Mouse (Mus musculus) Patski (cell line): ENCODE results near the gene Mga. TPM values are rescaled to one million over a fixed set of nuclear protein-coding genes. Genes with fewer than 3 reads are reported as not detected.

ENCODE experiments used
- ATAC-seq: fragments of 100-300 bp; one replicate; pipeline ENCODE4 v1.8.0; 2021
- CTCF ChIA-PET: fragments of 350-600 bp; sonication (Branson Sonifier 250); formaldehyde crosslinking; loops from one replicate; lab custom pipeline; 2022; ENCODE audit warnings: inconsistent platforms; lab: Charles Lee
- POLR2A ChIA-PET: fragments of 350-600 bp; sonication (Branson Sonifier 250); formaldehyde crosslinking; loops from one replicate; lab custom pipeline; 2022; ENCODE audit warnings: antibody characterized with exemption, inconsistent platforms; lab: Charles Lee
- DNase-seq: peaks from one replicate; pipeline ENCODE4 v3.0.0-alpha.2; 2011; ENCODE audit warnings: low read depth, low spot score
- H3K27me3 ChIP-seq: fragments of 371-371 bp; one replicate; pipeline ENCODE4 v1.5.1; 2021
- CTCF ChIP-seq: fragments of 100-300 bp; IDR thresholded peaks from one replicate; pipeline ENCODE4 v1.5.1; 2021
- in situ Hi-C: fragments of 300-500 bp; cut with MboI; formaldehyde crosslinking; loops from 3 replicates; pipeline ENCODE4 v1.11.1; 2018; ENCODE audit warnings: low pct_unique_long_range_greater_than_20kb, mixed read lengths
- polyA plus RNA-seq: library from polyadenylated mRNA; unstranded; gene quantifications from one replicate; pipeline ENCODE4 v1.2.3, GENCODE M21; 2021

Gene Mga
- polyA plus RNA-seq, 1 experiment from 2014 or later = 17.8 TPM

DNA sequence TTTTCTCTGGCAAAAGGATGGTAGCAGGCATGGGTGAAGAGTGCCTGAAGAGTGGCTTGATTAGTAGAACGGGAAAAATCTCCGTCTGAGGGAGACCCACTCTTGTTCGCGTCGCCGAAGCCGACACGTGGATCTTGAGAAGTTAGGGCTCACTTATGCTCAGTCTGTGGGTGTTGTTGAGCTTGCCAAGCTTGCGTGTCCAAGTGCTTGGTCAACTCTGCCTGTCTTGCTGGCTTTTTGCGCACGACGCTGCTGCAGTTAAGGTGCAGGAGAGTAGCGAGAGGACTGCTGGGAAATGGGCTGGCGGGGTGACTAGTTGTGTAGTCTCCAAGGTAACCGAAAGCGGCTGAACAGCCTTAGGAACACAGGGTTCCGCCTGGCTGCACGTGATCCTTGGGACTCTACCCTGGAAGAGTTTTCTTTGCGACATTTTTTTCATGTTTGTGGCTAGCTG is 1.1 kb downstream of the Mga start:
- POLR2A ChIA-PET = interaction anchor here (0.7 kb wide), 1 partner anchor 15 kb away, joined by 3 read pairs; no protein-coding TSS in a partner anchor
- peak; percentile 82 for ATAC-seq
- in situ Hi-C loops = no loop called here

GRCm38 (mm10) chr2:119916007-119916406 is 19.0 kb downstream of the Mga start:
- ChIA-PET CTCF (no interaction called here), POLR2A (no interaction called here)

More for the DNA sequence above, 1.1 kb downstream of the Mga start:
- TF ChIP-seq CTCF = no peak
- CTCF ChIA-PET = no interaction called here
- DNase-seq = peak; percentile 66
- no peaks in the 10 kb centered on the region for H3K27me3 ChIP-seq

DNA sequence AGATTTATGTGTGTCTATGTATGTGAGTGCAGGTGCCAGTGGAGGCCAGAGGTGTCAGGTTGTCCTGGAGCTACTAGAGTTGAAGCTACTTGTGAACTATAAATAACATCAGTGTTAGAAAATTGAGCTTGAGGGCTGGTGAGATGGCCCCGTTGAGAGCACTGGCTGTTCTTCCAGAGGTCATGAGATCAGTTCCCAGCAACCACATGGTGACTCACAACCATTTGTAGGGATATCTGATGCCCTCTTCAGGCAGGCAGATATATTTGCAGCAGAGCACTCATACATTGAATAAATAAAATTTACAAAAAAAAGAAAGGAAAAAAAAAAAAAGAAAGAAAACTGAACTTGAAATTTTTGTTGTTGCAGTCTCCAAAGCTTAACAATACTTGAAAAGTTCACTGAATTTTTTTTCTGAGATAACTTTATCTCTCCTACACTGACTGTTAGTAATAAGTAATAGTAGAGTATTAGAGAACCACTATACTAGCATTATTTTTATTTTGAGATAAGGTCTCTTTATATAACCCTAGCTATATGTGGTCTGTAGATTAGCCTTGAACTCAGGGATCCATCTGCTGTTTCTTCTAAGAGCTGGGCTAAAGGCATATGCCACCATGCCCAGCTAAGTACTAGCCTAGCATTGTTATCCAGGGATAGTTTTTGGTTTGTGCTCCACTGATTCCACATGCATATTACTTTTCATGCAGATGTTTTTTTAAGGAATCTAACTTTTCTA is 20.8 kb downstream of the Mga start:
- peak; percentile 34 for TF ChIP-seq CTCF
- DNase-seq (no peak), ATAC-seq (no peak)
- in situ Hi-C loops = no loop called here
- CTCF ChIA-PET = interaction anchor here (1.1 to 2.1 kb wide), 3 partner anchors 9 to 117 kb away, joined by 3 to 6 read pairs (median 3); no protein-coding TSS in a partner anchor
- no peaks in the 10 kb centered on the region for H3K27me3 ChIP-seq
- POLR2A ChIA-PET = interaction anchor here (0.6 to 1.1 kb wide), 2 partner anchors 11 to 182 kb away, joined by 3 to 5 read pairs; no protein-coding TSS in a partner anchor

More at GRCm38 (mm10) chr2:119916007-119916406, 19.0 kb downstream of the Mga start:
- in situ Hi-C loops = no loop called here
- TF ChIP-seq CTCF = no peak
- ATAC-seq (no peak), DNase-seq (no peak)
- no peaks in the 10 kb centered on the region for H3K27me3 ChIP-seq

GRCm38 (mm10) chr2:119970571-119970970 is 73.5 kb downstream of the Mga start:
- ChIA-PET CTCF (interaction anchor here (0.8 to 4.8 kb wide), 16 partner anchors 9 to 199 kb away, joined by 3 to 51 read pairs (median 4); no protein-coding TSS in a partner anchor), POLR2A (interaction anchor here (0.8 to 1.8 kb wide), 5 partner anchors 12 to 198 kb away, joined by 3 to 6 read pairs (median 4); partner anchors contain the start of genes Gm28042 and Jmjd7)
- ATAC-seq = no peak
- in situ Hi-C loops = loop anchor here (5.0 kb wide), 3 partner anchors 47 to 192 kb away; no protein-coding TSS in a partner anchor
- TF ChIP-seq CTCF = peak; percentile 71
- H3K27me3 ChIP-seq = no peaks in the 10 kb centered on the region
- DNase-seq = no peak

GRCm38 (mm10) chr2:119971316-119971715 is 74.3 kb downstream of the Mga start:
- no peak for ATAC-seq
- no peaks in the 10 kb centered on the region for H3K27me3 ChIP-seq
- TF ChIP-seq CTCF = no peak
- CTCF ChIA-PET = interaction anchor here (0.9 to 4.8 kb wide), 15 partner anchors 10 to 198 kb away, joined by 3 to 51 read pairs (median 4); no protein-coding TSS in a partner anchor
- POLR2A ChIA-PET = interaction anchor here (0.9 to 1.8 kb wide), 4 partner anchors 39 to 198 kb away, joined by 3 to 6 read pairs (median 4); partner anchors contain the start of genes Gm28042 and Jmjd7
- in situ Hi-C loops = loop anchor here (5.0 kb wide), 3 partner anchors 46 to 191 kb away; no protein-coding TSS in a partner anchor
- no peak for DNase-seq

DNA sequence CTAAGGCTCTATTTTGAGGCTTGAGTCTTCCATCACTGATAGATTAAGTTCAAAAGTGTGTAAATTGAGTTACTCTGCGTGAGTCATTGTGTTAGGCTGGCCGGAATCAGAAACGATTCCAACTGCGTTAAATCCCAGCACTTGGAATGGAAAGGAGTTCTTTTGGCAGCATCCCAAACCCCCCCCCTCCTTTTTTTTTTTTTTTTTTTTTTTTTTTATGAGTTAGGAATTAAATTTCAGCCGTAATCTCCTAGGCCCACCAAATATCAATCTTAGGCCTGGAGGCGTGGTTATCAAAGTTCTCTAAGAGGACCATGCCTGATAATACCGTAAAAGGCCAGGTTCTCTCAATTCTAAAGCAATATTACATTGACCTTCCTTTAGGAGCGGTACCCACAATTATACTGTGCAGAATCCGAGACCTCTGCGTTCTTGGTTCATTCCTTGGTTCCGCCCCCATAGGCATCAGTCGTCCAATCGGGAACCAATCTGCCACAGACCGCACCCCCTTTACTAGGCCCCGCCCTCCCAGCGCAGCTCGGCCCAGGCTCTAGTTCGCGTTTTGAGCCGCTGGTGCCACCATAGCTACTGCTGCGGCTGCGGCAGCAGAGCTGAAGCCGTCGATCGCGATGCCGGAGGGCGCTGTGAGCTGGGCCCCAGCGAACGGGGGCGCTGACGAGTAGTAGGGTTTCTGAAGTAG is 75.0 kb downstream of the Mga start:
- ChIA-PET POLR2A (interaction anchor here (1.0 to 1.8 kb wide), 2 partner anchors 40 to 56 kb away, joined by 3 to 5 read pairs; partner anchors contain the start of genes Gm28042 and Jmjd7), CTCF (interaction anchor here (1.0 to 4.8 kb wide), 12 partner anchors 12 to 197 kb away, joined by 3 to 51 read pairs (median 5); no protein-coding TSS in a partner anchor)

DNA sequence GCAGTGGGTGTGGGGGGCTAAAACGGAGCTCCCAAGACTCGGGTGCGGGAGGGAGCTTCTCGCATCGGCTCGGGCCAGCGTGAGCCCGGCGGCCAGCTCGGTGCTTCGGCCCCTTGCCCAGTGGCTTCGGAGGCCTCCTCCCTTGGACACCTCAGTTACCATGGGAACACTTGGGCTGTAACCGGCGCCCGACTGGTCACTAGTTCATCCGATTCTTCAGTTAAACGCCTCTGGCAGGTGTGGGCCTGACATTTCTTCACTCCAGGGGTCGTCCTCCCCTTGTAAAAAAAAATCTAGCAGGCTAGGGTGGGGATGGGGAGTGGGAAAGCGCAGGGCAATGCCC is 75.5 kb downstream of the Mga start, which contains the start of gene Mapkbp1:
Mapkbp1 (plus strand) TSS at position 163 of the 343 bp plus-strand sequence.
- ATAC-seq = peak; percentile 83
- ChIA-PET POLR2A (interaction anchor here (1.0 kb wide), 1 partner anchor 39 kb away, joined by 3 read pairs; no protein-coding TSS in a partner anchor), CTCF (interaction anchor here (1.0 to 4.8 kb wide), 6 partner anchors 11 to 197 kb away, joined by 3 to 51 read pairs (median 5); no protein-coding TSS in a partner anchor)
- in situ Hi-C loops = loop anchor here (5.0 kb wide), 3 partner anchors 45 to 190 kb away; no protein-coding TSS in a partner anchor
- H3K27me3 ChIP-seq = no peaks in the 10 kb centered on the region
- no peak for DNase-seq
- no peak for TF ChIP-seq CTCF

More for the DNA sequence above, 75.0 kb downstream of the Mga start:
- ATAC-seq (peak; percentile 94), DNase-seq (peak; percentile 67)
- H3K27me3 ChIP-seq = no peaks in the 10 kb centered on the region
- in situ Hi-C loops = loop anchor here (5.0 kb wide), 3 partner anchors 45 to 190 kb away; no protein-coding TSS in a partner anchor
- peak; percentile 87 for TF ChIP-seq CTCF

DNA sequence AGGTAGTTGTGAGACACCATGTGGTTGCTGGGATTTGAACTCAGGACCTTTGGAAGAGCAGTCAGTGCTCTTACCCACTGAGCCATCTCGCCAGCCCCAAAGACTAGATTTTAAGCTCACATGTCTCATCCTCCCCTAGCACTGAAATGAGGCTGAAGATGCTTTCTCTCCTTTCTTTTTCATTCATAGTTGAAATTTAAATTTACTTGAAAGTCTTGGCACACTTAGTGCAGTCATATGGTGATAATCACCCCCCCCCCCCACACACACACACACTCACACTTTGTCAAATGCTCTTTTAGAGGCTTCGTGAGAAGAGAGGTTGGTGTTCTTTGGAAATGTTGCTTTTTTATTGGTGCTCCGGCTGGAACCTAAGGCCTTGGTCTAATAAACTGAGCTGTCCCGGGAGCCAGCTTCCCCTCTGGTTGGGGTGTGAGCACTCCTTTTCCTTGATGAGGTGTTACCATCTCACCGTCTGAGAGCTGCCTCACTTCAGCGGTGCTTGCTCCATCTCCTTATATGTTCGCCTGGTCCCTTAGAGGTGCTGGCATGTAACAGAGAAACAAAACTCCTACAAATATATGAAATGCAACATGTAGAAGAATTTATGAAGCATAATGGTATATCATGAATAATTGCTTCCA is 83.4 kb downstream of the Mga start:
- ChIA-PET CTCF (interaction anchor here (1.0 kb wide), 1 partner anchor 31 kb away, joined by 5 read pairs; no protein-coding TSS in a partner anchor), POLR2A (interaction anchor here (0.7 kb wide), 1 partner anchor 45 kb away, joined by 9 read pairs; no protein-coding TSS in a partner anchor)
- in situ Hi-C loops = no loop called here
- H3K27me3 ChIP-seq = no peaks in the 10 kb centered on the region
- DNase-seq (no peak), ATAC-seq (no peak)
- no peak for TF ChIP-seq CTCF

GRCm38 (mm10) chr2:119981631-119982030 is 84.6 kb downstream of the Mga start:
- CTCF ChIA-PET = interaction anchor here (1.4 to 1.5 kb wide), 2 partner anchors 14 to 24 kb away, joined by 3 read pairs; no protein-coding TSS in a partner anchor
- no peak for ATAC-seq
- no peak for TF ChIP-seq CTCF
- no peak for DNase-seq
- POLR2A ChIA-PET = no interaction called here
- in situ Hi-C loops = no loop called here
- H3K27me3 ChIP-seq = no peaks in the 10 kb centered on the region
